Mouse (Mus musculus): ENCODE measurements around the gene Elk3. TPM values are rescaled to one million over a fixed set of nuclear protein-coding genes. Genes with fewer than 3 reads are reported as not detected.
A peak's percentile ranks its signal among the peaks of the same experiment; 100 is the strongest.

The Elk3 gene
- polyA plus RNA-seq, 1 experiment, result 10.8 TPM

DNA sequence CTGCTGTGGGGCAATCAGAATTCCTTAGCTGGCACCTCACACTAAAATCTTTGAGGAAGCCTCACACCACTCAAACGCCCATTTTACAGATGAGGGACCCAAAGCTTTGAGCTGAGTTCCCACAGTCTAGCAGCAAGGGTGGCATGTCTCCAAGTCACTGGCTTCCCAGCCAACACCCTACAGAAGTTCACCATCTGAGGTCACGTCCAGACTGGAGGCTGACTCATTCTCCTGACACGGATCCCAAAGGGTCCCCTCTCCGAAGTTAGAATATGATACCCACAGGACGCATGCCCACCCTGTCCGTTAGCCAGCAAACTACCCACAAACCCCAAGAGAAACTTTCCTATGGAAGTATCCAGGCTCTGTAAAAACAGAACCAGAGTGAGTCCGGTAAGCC is 39.1 kb downstream of the Elk3 start:
- Histone ChIP-seq H3K4me3 (ENCODE audit: low read depth, low read length) (no peak overlapping the region), H3K27ac (ENCODE audit: insufficient read depth, low read depth, low read length) (peak overlapping the region; percentile 14; the same call in 1 of the 2 replicates), H3K27me3 (ENCODE audit: control insufficient read depth, insufficient read depth, low read length) (no peaks in the 10 kb centered on the region), H3K36me3 (ENCODE audit: control insufficient read depth, insufficient read depth, low read length) (no peaks in the 10 kb centered on the region), H3K4me1 (ENCODE audit: control insufficient read depth, insufficient read depth, insufficient read length, low read length) (peaks cover 23% of the 10 kb centered on the region)
- TF ChIP-seq CTCF (IDR thresholded peaks at IDR 0.05; ENCODE audit: extremely low read depth, insufficient read length, insufficient replicate concordance, low read depth, low read length), result no peak
- 72% methylated on average over 7 of the region's 7 CpGs for WGBS

DNA sequence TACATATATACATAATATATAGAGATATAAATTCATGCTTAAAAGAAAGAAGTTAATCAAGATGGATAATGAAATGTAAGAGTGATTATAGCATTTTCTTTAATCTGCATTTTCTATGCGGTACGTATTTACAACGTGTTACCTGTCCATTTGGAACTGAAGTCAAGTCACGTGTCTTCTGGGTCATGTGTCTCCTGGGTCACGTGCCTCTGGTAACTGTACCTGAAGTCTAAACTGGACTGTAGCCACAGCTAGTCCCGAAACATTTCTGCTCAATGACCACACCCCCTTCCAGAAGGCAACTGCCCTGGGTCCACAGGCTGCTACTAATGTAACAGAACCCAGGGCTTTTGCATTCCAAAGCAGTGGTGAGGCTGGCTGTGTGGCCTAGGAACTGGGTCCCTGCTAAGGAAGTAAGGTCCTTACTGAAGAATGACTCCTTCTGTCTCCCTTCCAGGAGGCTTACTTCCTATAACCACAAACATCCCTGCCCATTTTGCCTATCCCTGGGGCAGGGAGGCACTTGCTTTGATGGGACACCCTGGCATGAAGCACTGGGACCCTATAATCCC is 40.0 kb downstream of the Elk3 start:
- Histone ChIP-seq H3K27me3 (ENCODE audit: control insufficient read depth, insufficient read depth, low read length) (no peaks in the 10 kb centered on the region), H3K4me3 (ENCODE audit: low read depth, low read length) (no peak overlapping the region), H3K4me1 (ENCODE audit: control insufficient read depth, insufficient read depth, insufficient read length, low read length) (peaks cover 21% of the 10 kb centered on the region), H3K27ac (ENCODE audit: insufficient read depth, low read depth, low read length) (no peak overlapping the region), H3K36me3 (ENCODE audit: control insufficient read depth, insufficient read depth, low read length) (no peaks in the 10 kb centered on the region)
- WGBS, result 82% methylated on average over 6 of the region's 6 CpGs
- TF ChIP-seq CTCF (IDR thresholded peaks at IDR 0.05; ENCODE audit: extremely low read depth, insufficient read length, insufficient replicate concordance, low read depth, low read length) (no peak), POLR2A (IDR thresholded peaks at IDR 0.05; ENCODE audit: low read depth, low read length) (no peak)

- Histone ChIP-seq H3K4me3 (ENCODE audit: low read depth, low read length) (no peak overlapping the region), H3K36me3 (ENCODE audit: control insufficient read depth, insufficient read depth, low read length) (no peaks in the 10 kb centered on the region), H3K27ac (ENCODE audit: insufficient read depth, low read depth, low read length) (no peak overlapping the region), H3K27me3 (ENCODE audit: control insufficient read depth, insufficient read depth, low read length) (no peaks in the 10 kb centered on the region), H3K4me1 (ENCODE audit: control insufficient read depth, insufficient read depth, insufficient read length, low read length) (peaks cover 9% of the 10 kb centered on the region; the same call in 1 of the 2 replicates)
- WGBS, result 61% methylated on average over 4 of the region's 4 CpGs
- TF ChIP-seq CTCF (IDR thresholded peaks at IDR 0.05; ENCODE audit: extremely low read depth, insufficient read length, insufficient replicate concordance, low read depth, low read length) (no peak), POLR2A (IDR thresholded peaks at IDR 0.05; ENCODE audit: low read depth, low read length) (no peak)
These were observed 41.2 kb downstream of the Elk3 start for GRCm38 (mm10) chr10:93269744-93270143.

DNA sequence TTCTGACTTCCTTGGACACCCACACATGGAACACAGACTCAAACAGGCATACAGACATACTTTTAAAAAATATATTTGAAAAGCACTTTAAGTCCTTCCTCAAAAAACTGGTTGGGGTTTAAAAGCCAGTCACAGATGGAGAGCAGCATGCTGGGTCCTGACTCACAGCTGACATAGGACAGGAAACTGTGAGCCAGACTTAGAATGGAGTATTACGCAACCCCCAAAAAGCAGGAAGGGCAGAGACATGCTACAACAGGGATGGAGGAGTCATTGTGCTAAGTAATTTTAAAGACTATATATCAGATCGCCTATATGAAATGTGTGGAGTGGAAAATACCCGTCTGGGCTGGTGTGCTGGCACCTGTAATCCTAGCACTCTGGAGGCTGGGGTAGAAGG is 42.6 kb downstream of the Elk3 start:
- Histone ChIP-seq H3K4me1 (ENCODE audit: control insufficient read depth, insufficient read depth, insufficient read length, low read length) (peaks cover 1% of the 10 kb centered on the region; the same call in 1 of the 2 replicates), H3K4me3 (ENCODE audit: low read depth, low read length) (no peak overlapping the region), H3K27ac (ENCODE audit: insufficient read depth, low read depth, low read length) (no peak overlapping the region), H3K27me3 (ENCODE audit: control insufficient read depth, insufficient read depth, low read length) (no peaks in the 10 kb centered on the region), H3K36me3 (ENCODE audit: control insufficient read depth, insufficient read depth, low read length) (no peaks in the 10 kb centered on the region)
- 86% methylated on average over 3 of the region's 3 CpGs for WGBS
- TF ChIP-seq POLR2A (IDR thresholded peaks at IDR 0.05; ENCODE audit: low read depth, low read length) (no peak), CTCF (IDR thresholded peaks at IDR 0.05; ENCODE audit: extremely low read depth, insufficient read length, insufficient replicate concordance, low read depth, low read length) (no peak)

DNA sequence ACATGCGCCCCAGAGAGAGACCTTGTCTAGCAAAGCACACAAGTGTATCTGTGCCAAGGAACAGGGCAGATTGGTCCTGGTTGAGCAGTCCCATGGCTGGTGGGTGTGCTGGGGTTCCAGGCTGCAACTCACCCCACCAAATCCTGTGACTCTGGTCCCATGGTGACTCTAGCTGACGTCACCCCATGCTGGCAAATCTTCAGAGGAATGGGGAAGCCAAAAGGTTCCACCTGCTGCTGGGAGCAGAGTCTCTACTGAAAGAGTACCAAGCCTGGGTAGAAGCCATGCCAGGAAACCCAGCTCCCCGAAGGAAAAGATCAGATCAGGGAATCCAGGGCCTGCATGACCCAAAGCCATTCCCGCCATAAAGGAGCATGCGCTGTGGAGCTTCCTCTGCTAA is 43.4 kb downstream of the Elk3 start:
- Histone ChIP-seq H3K27ac (ENCODE audit: insufficient read depth, low read depth, low read length) (no peak overlapping the region), H3K4me1 (ENCODE audit: control insufficient read depth, insufficient read depth, insufficient read length, low read length) (peaks cover under 1% of the 10 kb centered on the region; the same call in 1 of the 2 replicates), H3K36me3 (ENCODE audit: control insufficient read depth, insufficient read depth, low read length) (no peaks in the 10 kb centered on the region), H3K4me3 (ENCODE audit: low read depth, low read length) (no peak overlapping the region), H3K27me3 (ENCODE audit: control insufficient read depth, insufficient read depth, low read length) (no peaks in the 10 kb centered on the region)
- TF ChIP-seq POLR2A (IDR thresholded peaks at IDR 0.05; ENCODE audit: low read depth, low read length) (no peak), CTCF (IDR thresholded peaks at IDR 0.05; ENCODE audit: extremely low read depth, insufficient read length, insufficient replicate concordance, low read depth, low read length) (no peak)
- 80% methylated on average over 5 of the region's 5 CpGs for WGBS

GRCm38 (mm10) chr10:93266521-93266920 is 44.4 kb downstream of the Elk3 start:
- TF ChIP-seq POLR2A (IDR thresholded peaks at IDR 0.05; ENCODE audit: low read depth, low read length) (no peak), CTCF (IDR thresholded peaks at IDR 0.05; ENCODE audit: extremely low read depth, insufficient read length, insufficient replicate concordance, low read depth, low read length) (no peak)
- no peaks in the 10 kb centered on the region for H3K36me3 ChIP-seq (ENCODE audit: control insufficient read depth, insufficient read depth, low read length)
- no peaks in the 10 kb centered on the region for H3K27me3 ChIP-seq (ENCODE audit: control insufficient read depth, insufficient read depth, low read length)
- WGBS, result 90% methylated on average over 7 of the region's 7 CpGs
- no peak overlapping the region for H3K27ac ChIP-seq (ENCODE audit: insufficient read depth, low read depth, low read length)
- peaks cover 9% of the 10 kb centered on the region for H3K4me1 ChIP-seq (ENCODE audit: control insufficient read depth, insufficient read depth, insufficient read length, low read length)
- no peak overlapping the region for H3K4me3 ChIP-seq (ENCODE audit: low read depth, low read length)

DNA sequence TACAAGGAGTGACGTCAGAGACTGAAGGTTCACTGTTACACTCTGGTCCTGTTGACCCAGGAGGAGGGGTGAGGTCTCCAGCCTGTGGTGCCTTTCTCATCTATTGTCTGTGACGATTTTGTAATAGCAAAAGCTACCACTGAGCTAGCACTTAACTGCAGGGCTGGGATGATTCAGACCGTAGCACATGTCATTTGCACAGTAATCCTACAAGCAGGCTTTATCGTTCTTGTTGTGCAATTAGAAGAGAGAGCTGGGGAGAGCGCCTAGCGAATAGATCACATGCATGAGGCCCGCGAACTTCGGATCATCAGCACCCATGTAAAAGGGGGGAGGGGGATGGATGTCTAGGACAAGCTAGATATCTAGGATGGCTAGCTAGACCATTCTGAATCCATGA is 45.1 kb downstream of the Elk3 start:
- Histone ChIP-seq H3K27ac (ENCODE audit: insufficient read depth, low read depth, low read length) (no peak overlapping the region), H3K4me1 (ENCODE audit: control insufficient read depth, insufficient read depth, insufficient read length, low read length) (peaks cover 16% of the 10 kb centered on the region), H3K36me3 (ENCODE audit: control insufficient read depth, insufficient read depth, low read length) (no peaks in the 10 kb centered on the region), H3K4me3 (ENCODE audit: low read depth, low read length) (no peak overlapping the region), H3K27me3 (ENCODE audit: control insufficient read depth, insufficient read depth, low read length) (no peaks in the 10 kb centered on the region)
- no peak for TF ChIP-seq CTCF (IDR thresholded peaks at IDR 0.05; ENCODE audit: extremely low read depth, insufficient read length, insufficient replicate concordance, low read depth, low read length)
- no peak for TF ChIP-seq POLR2A (IDR thresholded peaks at IDR 0.05; ENCODE audit: low read depth, low read length)
- 81% methylated on average over 9 of the region's 9 CpGs for WGBS

All from small intestine, adult 2 months (tissue).